Mouse (Mus musculus) stomach, postnatal 0 days (tissue): ENCODE data around the gene Samd13.

Experiments used
- CTCF ChIP-seq: IDR thresholded peaks from 2 replicates; pipeline ENCODE4 v1.5.1; 2016; ENCODE audit warnings: antibody characterized with exemption, low read depth, mild to moderate bottlenecking, moderate library complexity
- EP300 ChIP-seq: optimal IDR thresholded peaks from 2 replicates; pipeline ENCODE3; 2016; ENCODE audit warnings: antibody characterized with exemption

DNA sequence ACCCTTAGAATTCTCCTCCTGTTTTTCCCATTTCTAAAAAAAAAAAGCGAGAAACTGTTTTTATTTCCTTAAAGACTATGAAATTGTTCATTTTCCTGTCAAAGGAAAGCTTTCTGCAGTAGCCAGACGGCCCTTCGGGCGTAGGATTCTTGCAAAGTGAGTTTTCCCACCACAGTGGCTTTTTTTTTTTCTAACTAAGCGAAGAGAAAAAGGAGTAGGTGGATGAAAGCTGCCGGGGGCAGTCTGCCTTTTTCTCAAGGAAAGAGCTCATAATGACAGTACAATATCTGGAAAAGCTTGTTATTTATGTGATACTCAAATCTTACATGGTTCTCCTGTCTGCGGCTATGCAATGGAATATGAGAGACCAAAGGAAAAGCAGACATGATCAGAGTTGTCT is 25.7 kb upstream of the Samd13 start:
- TF ChIP-seq CTCF (no peak), EP300 (no peak)
